Mouse (Mus musculus) left cerebral cortex, adult 18-20 months (tissue): ENCODE data around the gene 1700001K19Rik. TPM values are rescaled to one million over a fixed set of nuclear protein-coding genes. Genes with fewer than 3 reads are reported as not detected.

Experiments
- microRNA-seq, 2 experiments: library from miRNA; unstranded; fragments of <30 nt; microRNA quantifications; one replicate each; pipeline ENCODE4 v1.2.0; 2021
- total RNA-seq, 2 experiments: library from RNA; stranded (reverse); gene quantifications; 2 replicates each; pipeline ENCODE4 v1.2.3; 2021

The 1700001K19Rik gene
- total RNA-seq, 2 experiments from 2014 or later = not detected

Small RNA genes lying within 50 kb of the gene (microRNA-seq; reads per million reads assigned to microRNA genes)
- gene Gm27299 = 0 reads per million in 2 experiments

Other genes starting within 250 kb of the 1700001K19Rik start
- gene Ppp2r5c, start 235.5 kb downstream of the 1700001K19Rik start, total RNA-seq = 100 to 1,000 TPM; 263 to 284 TPM
- 100 to 1,000 TPM; 309 to 310 TPM for gene Dync1h1, start 81.2 kb downstream of the 1700001K19Rik start, total RNA-seq
- gene Hsp90aa1, start 20.1 kb upstream of the 1700001K19Rik start, total RNA-seq = 1,000 to 10,000 TPM in 1 of 2 experiments, 100 to 1,000 TPM in 1; 981 to 1,007 TPM
- gene Wdr20, start 55.3 kb upstream of the 1700001K19Rik start, total RNA-seq = 10 to 100 TPM; 46.2 to 48.1 TPM
- 10 to 100 TPM; 10.9 to 11.6 TPM for gene Mok, start 158.3 kb upstream of the 1700001K19Rik start, total RNA-seq
- gene Zfp839, start 167.6 kb upstream of the 1700001K19Rik start, total RNA-seq = 10 to 100 TPM; 11.7 to 12.8 TPM
- gene Cinp, start 206.5 kb upstream of the 1700001K19Rik start, total RNA-seq = 10 to 100 TPM; 89.6 to 93.8 TPM
- gene Tecpr2, start 206.6 kb upstream of the 1700001K19Rik start, total RNA-seq = 10 to 100 TPM; 46.6 TPM